Mouse (Mus musculus) bone marrow macrophage, adult 2 months (primary cell): ENCODE results near the gene Prmt8.

Experiments
- CTCF ChIP-seq: IDR thresholded peaks from 2 replicates; pipeline ENCODE4 v1.5.1; 2012; ENCODE audit warnings: low read depth, mild to moderate bottlenecking, low read length, moderate library complexity
- POLR2A ChIP-seq: IDR thresholded peaks from 2 replicates; pipeline ENCODE4 v1.6.1; 2012; ENCODE audit warnings: mild to moderate bottlenecking, low read depth, low read length, borderline replicate concordance

- no peak for TF ChIP-seq POLR2A
- TF ChIP-seq CTCF, result no peak
Observed at GRCm38 (mm10) chr6:127752681-127753080, 16.6 kb downstream of the Prmt8 start.
